Comparison of ENCODE assay signal across 8 mouse cellular contexts in the genomic region with DNA sequence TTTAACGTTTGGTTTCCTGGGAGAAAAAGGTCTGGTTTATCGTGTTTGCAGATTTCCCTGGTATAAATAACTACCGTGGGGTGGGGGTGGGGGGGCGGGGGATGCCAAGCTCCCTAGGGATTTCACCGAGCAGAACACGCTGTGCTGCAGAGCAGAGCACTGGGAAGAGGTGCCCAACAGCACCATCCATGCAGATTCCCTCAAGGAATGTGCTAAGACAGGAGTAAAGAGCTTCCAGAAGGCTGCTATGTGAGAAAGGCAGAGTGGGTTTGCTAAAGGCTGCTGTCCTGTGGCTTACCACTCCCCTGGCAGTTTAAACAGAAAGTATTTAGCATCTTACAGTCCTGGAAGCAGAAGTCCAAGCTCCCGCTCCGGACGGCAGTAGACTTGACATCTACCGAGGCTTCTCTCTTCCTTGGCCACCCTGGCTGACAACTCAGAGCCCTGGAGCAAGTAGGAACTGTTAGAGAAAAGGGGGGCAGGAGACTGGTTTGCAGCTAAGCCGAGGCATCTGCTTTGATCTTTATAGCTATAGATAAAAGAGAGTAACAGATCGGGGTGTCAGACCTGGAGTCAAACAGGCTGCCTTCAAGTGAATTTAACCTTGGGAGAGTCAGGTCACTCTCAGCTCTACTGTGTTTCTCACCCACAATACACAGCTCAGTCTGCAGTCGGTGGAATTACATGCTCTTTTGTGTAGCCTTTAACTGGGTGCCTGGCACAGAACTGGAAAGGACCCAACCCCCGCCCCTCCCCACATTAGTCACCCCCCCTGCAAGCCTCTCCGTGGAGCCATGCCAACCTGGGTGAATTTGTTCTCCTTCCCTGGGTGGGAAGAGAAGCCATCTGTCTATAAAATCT.
DNase-seq lines count a peak whose midpoint lies in the region; ATAC-seq lines count a peak whose summit lies in the region.

No protein-coding gene starts in this region.

- no peak overlapping the region for H3K4me3 ChIP-seq in hindbrain, embryonic 12.5 days
- H3K4me3 ChIP-seq in hindbrain, embryonic 10.5 days: no peak overlapping the region
- no peak overlapping the region for H3K4me3 ChIP-seq in heart, embryonic 12.5 days

- no peak overlapping the region for H3K9ac ChIP-seq in hindbrain, embryonic 12.5 days
- H3K9ac ChIP-seq in heart, embryonic 12.5 days: no peak overlapping the region

- peaks cover 24% of the 10 kb centered on the region for H3K4me1 ChIP-seq in hindbrain, embryonic 12.5 days
- H3K4me1 ChIP-seq in hindbrain, embryonic 10.5 days (replicated peaks): peaks cover 30% of the 10 kb centered on the region
- H3K4me1 ChIP-seq in heart, embryonic 12.5 days (replicated peaks): peaks cover 13% of the 10 kb centered on the region

- H3K9me3 ChIP-seq in hindbrain, embryonic 12.5 days (replicated peaks): no peaks in the 10 kb centered on the region
- H3K9me3 ChIP-seq in hindbrain, embryonic 10.5 days: no peaks in the 10 kb centered on the region
- H3K9me3 ChIP-seq in heart, embryonic 12.5 days (replicated peaks): no peaks in the 10 kb centered on the region

- no peak overlapping the region; the same call in 1 of the 2 replicates for H3K4me2 ChIP-seq in hindbrain, embryonic 12.5 days (replicated peaks)
- peak overlapping the region; percentile 41 for H3K4me2 ChIP-seq in heart, embryonic 12.5 days

- DNase-seq in hindbrain, embryonic 10.5 days (ENCODE audit: low spot score): no peak
- peak; percentile 69 for DNase-seq in brain, embryonic 18.5 days (ENCODE audit: low read depth, low spot score)
- peak; percentile 51 to 76 for DNase-seq in layer of hippocampus, postnatal 25 days (ENCODE audit: extremely low spot score in 1 of 2, low spot score in 1 of 2)
- peak; percentile 57 to 67 for DNase-seq in right cerebral cortex, adult 2 months (ENCODE audit: low spot score in 2 of 2)
- no peak for DNase-seq in ovary, adult 18-20 months (ENCODE audit: low spot score)
- no peak for DNase-seq in ovary, postnatal 14 days (ENCODE audit: low spot score)

- H3K36me3 ChIP-seq in hindbrain, embryonic 12.5 days: no peaks in the 10 kb centered on the region
- H3K36me3 ChIP-seq in hindbrain, embryonic 10.5 days: no peaks in the 10 kb centered on the region
- H3K36me3 ChIP-seq in heart, embryonic 12.5 days: no peaks in the 10 kb centered on the region

- H3K27ac ChIP-seq in hindbrain, embryonic 12.5 days: no peak overlapping the region
- no peak overlapping the region for H3K27ac ChIP-seq in hindbrain, embryonic 10.5 days
- H3K27ac ChIP-seq in heart, embryonic 12.5 days (ENCODE audit: poor library complexity, severe bottlenecking): no peak overlapping the region

- 0 out of 2 replicates have a peak, but pooled peaks have one; percentile 55 for ATAC-seq in hindbrain, embryonic 12.5 days (ENCODE audit: low FRiP score)
- no peak for ATAC-seq in heart, embryonic 12.5 days (ENCODE audit: insufficient number of reproducible peaks, low FRiP score)

- WGBS in hindbrain, embryonic 12.5 days: 40% methylated on average over 15 of the region's 15 CpGs
- WGBS in hindbrain, embryonic 10.5 days: 51% methylated on average over 15 of the region's 15 CpGs
- 21% methylated on average over 15 of the region's 15 CpGs for WGBS in heart, embryonic 12.5 days

- H3K27me3 ChIP-seq in hindbrain, embryonic 12.5 days: peaks cover 2% of the 10 kb centered on the region; the same call in 1 of the 2 replicates
- no peaks in the 10 kb centered on the region for H3K27me3 ChIP-seq in hindbrain, embryonic 10.5 days (ENCODE audit: insufficient read depth, poor library complexity, severe bottlenecking)
- no peaks in the 10 kb centered on the region for H3K27me3 ChIP-seq in heart, embryonic 12.5 days (replicated peaks)

Comparison
In these comparisons a context has a peak if more than half of its experiments do, and no peak if none do; other contexts are left out.
1. DNase-seq: peak in brain, embryonic 18.5 days (single experiment), layer of hippocampus, postnatal 25 days (2 of 2) and right cerebral cortex, adult 2 months (2 of 2); none in hindbrain, embryonic 10.5 days (single experiment), ovary, adult 18-20 months (single experiment) and ovary, postnatal 14 days (single experiment).